Mouse (Mus musculus) natural killer cell, adult 2 months (primary cell): ENCODE results near the gene Cyb5d1.

ENCODE experiments used
- DNase-seq, 2 experiments: peaks; one replicate each; pipeline ENCODE4 v3.0.0; 2022; ENCODE audit warnings: low spot score in 2 of 2

The Cyb5d1 gene

DNA sequence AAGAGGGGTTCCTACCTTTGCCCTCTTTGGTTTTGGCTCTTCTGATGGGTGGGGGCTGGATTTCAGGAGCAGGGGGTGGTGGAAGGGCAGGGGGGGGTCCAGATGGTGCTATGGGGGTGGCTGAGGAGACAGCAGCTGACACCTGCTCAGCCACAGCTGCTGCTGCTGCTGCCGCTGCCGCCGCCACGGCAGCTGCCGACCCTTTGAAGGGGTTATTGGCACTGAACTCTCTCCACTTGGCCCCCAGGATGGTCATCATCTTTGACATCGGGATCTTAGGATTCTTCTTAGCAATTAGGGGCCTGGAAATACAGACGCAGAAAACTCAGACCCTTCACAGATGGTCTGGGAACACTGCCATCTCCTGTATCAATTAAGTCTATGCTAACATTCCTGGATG lies 33.4 kb downstream of the Cyb5d1 start:
- no peak for DNase-seq

DNA sequence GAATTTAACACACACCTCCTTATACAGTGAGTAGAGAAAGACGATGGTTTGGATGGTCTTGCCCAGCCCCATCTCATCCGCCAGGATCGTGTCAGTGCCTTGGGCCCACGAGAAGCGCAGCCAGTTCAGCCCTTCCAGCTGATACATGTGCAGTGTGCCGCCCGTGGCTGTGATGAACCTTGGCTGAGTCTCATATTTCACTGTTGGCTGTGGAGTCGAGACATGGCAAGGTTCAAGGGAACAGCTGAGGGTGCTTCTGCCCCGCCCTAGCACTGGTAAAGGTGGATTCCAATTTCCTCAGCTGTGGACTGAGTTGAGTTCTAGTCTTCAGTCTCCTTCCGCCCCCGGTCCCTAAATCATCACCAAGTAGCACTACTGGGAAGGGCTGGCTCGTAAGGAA lies 37.7 kb downstream of the Cyb5d1 start:
- DNase-seq: no peak

DNA sequence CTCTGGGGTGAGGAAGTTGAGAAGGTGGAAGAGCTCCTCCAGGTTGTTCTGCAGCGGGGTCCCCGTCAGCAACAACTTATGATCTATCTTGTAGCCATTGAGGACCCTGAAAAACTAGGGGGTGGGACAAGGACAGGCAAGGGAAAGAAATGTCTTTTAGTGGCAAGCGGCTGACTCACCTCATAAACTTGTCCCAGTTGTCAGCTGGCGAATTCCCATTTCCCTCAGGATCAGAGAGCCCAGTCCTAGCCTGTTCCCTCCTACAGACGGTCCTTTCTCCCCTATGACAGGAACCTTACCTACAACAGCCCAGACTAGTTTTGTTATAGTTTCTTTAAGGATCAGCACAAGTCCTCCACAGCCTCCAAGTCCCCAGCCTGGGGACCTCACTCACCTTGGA lies 38.9 kb downstream of the Cyb5d1 start:
- no peak for DNase-seq

DNA sequence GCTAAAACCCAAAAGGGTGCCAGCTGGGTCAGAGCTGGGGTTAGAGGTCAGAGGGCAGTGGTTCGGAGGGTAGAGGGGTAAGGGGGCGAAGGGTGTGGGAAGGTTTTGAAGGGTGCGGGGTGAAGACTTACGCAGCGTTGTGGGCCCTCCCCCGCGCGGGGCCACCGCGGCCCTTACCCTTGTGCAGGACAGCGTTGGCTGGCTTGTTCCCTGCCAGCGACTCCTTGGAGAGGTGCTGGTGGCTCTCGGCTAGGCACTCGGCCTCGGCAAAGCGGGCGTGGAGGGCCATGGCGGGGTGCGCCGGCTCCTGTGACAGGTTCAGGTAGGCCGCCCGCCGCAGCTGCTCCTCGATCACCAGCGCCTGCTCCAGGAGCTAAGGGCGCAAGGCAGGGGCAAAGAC lies 49.0 kb downstream of the Cyb5d1 start:
- no peak for DNase-seq
